Mouse (Mus musculus): ENCODE measurements around the gene Zfp950.

- TF ChIP-seq USF1 (IDR thresholded peaks at IDR 0.05; ENCODE audit: low read depth): no peak
- TF ChIP-seq CTCF (IDR thresholded peaks at IDR 0.05; ENCODE audit: control insufficient read depth, insufficient read depth, insufficient read length): no peak
- TF ChIP-seq MYOD1 (IDR thresholded peaks at IDR 0.05; ENCODE audit: control insufficient read depth, insufficient read length, low read depth): no peak
- no peak for TF ChIP-seq CEBPB (IDR thresholded peaks at IDR 0.05; ENCODE audit: low read depth)
- TF ChIP-seq MAX (IDR thresholded peaks at IDR 0.05): no peak
- no peak for TF ChIP-seq MYOG (IDR thresholded peaks at IDR 0.05; ENCODE audit: control insufficient read depth, extremely low read depth, insufficient read length)
These were observed 91.2 kb downstream of the Zfp950 start for GRCm38 (mm10) chr19:61049413-61049812.

Data from C2C12 (cell line).